Mouse (Mus musculus): Measurements from ENCODE around the gene Ly6g5c.
"Not testable (repeated sequence)": the region's sequence is repeated elsewhere in the genome, so short reads cannot be mapped to it uniquely, and the experiment has no call there.

Ly6g5c gene

DNA sequence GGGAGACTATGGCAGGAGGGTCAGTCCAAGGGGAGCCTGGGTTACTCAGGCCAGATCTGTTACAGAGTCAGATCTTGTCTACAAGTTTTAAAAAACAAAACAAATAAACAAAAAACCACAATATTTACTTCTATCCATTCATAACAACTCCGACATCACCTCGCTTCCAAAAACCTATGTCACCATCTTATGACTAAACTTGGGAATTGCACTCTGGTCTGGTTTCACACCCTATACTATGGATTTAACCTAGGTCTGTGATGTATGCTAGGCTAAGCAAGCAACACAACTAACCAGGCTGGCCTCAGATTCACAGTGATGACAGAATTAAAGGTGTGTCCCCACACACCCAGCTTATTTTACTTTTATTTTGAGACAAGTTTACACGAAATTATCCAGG, 1.6 kb upstream of the Ly6g5c start:
- DNase-seq (ENCODE audit: low read depth, low spot score) = no peak

- DNase-seq (ENCODE audit: low read depth, low spot score) = no peak
These were observed 3.7 kb downstream of the Ly6g5c start for GRCm38 (mm10) chr17:35111774-35112173.

DNA sequence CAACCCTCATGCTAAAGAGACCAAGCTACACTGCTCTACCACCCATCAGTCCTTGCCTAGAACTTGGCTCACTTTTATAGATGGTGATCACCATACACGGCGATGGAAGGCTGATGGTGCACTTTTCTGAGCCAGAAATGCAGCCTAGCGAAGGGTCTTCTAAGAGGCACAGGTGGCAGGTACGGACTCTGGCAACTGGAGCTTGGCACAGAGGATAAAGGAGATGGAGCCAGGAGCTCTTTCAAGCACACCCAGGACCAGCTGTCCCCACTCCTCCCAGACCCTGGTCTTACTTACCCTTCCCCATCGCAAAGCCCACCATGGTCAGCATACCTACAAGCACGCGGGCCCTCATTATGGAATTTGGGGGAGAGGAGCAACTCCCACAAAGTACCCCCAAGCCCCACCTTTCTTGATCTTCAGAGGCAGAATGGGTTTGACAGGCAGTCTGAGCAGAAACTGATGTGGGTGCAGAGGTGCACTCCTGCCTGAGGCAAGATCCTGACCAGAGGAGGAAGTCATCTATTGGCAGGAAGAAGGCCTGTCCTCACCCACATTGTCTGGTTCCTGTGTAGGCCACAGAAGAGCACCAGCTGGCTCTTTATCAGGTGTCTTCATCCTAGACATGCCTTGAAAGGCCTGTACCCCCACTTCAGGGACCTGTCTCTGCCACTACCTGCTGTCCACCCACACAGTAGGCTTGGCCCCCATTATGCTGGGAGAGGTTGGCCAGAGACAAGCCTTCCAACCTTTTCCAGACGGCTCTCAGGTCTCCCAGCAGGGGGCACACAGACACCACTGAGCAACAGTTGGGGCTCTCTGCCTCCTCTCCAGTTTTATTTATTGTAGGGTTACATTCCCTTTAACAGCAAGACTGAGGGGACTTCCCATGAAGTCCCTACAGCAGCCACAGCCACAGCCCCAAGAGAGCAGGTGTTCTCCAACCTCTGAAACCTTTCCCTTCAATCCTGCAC, 7.3 kb downstream of the Ly6g5c start, which contains the start of gene Ly6g5b:
Ly6g5b (minus strand) TSS at position 383 of the 974 bp plus-strand sequence.
- DNase-seq (ENCODE audit: low read depth, low spot score) = no peak

- no peak for DNase-seq (ENCODE audit: low read depth, low spot score)
These were observed 12.7 kb downstream of the Ly6g5c start for GRCm38 (mm10) chr17:35120745-35121142.

GRCm38 (mm10) chr17:35121143-35121799, 13.2 kb downstream of the Ly6g5c start, which contains the start of gene Gpank1:
Gene Gpank1 (plus strand): TSS chr17:35121455.
- DNase-seq (ENCODE audit: low read depth, low spot score) = peak; percentile 98

- DNase-seq (ENCODE audit: low read depth, low spot score) = peak; percentile 57
These were observed 13.8 kb downstream of the Ly6g5c start, which contains the start of gene Csnk2b for GRCm38 (mm10) chr17:35121871-35122303. Gene Csnk2b (minus strand): TSS chr17:35122053.

DNA sequence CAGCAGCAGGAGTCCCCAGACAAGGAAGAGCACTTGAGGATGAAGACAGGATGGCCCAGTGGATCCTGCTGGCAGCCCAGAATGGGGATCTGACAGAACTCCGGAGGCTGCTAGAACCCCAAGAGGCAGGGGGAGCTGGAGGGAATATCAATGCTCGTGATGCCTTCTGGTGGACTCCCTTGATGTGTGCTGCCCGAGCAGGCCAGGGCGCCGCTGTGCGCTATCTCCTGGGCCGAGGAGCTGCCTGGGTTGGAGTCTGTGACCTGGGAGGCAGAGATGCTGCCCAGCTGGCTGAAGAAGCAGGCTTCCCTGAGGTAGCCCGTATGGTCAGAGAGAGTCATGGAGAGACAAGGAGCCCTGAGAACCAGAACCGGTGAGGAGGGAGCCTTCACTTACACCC, 15.2 kb downstream of the Ly6g5c start:
- DNase-seq (ENCODE audit: low read depth, low spot score) = not testable (repeated sequence)

- not testable (repeated sequence) for DNase-seq (ENCODE audit: low read depth, low spot score)
These were observed 16.3 kb downstream of the Ly6g5c start for GRCm38 (mm10) chr17:35124261-35124896.

- DNase-seq (ENCODE audit: low read depth, low spot score) = no peak
These were observed 17.0 kb downstream of the Ly6g5c start for GRCm38 (mm10) chr17:35125081-35125480.

GRCm38 (mm10) chr17:35125578-35125977, 17.5 kb downstream of the Ly6g5c start:
- no peak for DNase-seq (ENCODE audit: low read depth, low spot score)

- DNase-seq (ENCODE audit: low read depth, low spot score) = no peak
These were observed 18.1 kb downstream of the Ly6g5c start, which contains the start of gene D17H6S53E for GRCm38 (mm10) chr17:35126206-35126611. Gene D17H6S53E (plus strand): TSS chr17:35126373.

- DNase-seq (ENCODE audit: low read depth, low spot score) = no peak
These were observed 18.9 kb downstream of the Ly6g5c start for GRCm38 (mm10) chr17:35127017-35127416.

DNA sequence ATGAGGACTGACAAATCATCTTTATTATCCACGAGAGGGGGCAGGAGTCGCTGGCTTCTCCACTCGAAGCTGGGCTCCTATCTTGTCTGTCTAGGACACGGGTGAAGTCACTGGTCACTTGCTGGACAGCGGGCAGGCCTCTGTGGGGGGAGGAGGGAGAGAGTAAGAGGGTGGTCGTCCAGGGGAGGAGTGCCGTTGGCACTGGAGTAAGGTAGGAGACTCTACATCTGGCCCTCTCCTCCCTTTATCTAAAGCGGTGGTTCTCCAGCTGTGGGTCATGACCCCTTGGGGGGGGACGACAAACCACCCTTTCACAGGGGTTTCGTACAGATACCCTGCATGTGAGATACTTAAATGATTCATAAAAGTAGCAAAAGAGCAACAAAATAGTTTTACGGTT, 20.9 kb downstream of the Ly6g5c start:
- no peak for DNase-seq (ENCODE audit: low read depth, low spot score)

- no peak for DNase-seq (ENCODE audit: low read depth, low spot score)
These were observed 23.0 kb downstream of the Ly6g5c start for GRCm38 (mm10) chr17:35131038-35131437.

DNA sequence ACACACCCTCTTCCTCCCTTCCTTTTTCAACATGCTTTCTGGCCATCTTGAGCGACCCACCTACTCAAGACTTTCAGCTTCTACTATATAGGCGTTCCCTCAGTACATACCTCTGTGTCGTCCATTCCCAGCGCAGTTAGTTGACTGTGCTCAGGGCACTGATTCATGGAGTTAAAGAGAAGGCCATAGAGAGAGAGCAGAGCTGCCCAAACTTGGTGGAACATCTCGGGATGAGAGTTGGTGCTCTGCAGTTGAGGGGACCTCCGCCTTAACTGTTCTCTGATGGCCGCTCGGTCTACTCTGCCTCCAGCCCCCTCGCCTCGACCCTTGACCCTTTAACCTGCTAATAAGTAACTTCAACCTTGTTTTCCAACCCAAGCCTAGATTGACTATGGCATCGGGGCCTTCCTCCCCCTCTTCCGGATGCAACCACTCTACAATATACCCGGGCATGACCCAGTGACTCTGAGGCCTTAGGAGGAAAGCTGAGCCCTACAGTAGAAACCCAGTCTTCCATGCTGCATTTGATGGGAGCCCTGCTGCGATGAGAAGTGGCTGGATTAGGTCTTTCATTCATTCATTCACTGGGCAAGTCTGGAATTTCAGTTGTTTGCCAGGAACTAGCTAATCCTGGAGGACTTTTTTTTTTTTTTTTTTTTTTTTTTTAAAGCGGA, 23.6 kb downstream of the Ly6g5c start, which contains the start of gene Apom:
Apom (minus strand) TSS at position 551 of the 674 bp plus-strand sequence.
- no peak for DNase-seq (ENCODE audit: low read depth, low spot score)

GRCm38 (mm10) chr17:35132174-35132560, 24.1 kb downstream of the Ly6g5c start:
- no peak for DNase-seq (ENCODE audit: low read depth, low spot score)

- no peak for DNase-seq (ENCODE audit: low read depth, low spot score)
These were observed 25.4 kb downstream of the Ly6g5c start for GRCm38 (mm10) chr17:35133517-35133916.

- DNase-seq (ENCODE audit: low read depth, low spot score) = peak; percentile 93
These were observed 26.9 kb downstream of the Ly6g5c start, which contains the start of gene Bag6 for GRCm38 (mm10) chr17:35134801-35135590. Gene Bag6 (plus strand): TSS chr17:35135178.

- DNase-seq (ENCODE audit: low read depth, low spot score) = no peak
These were observed 27.7 kb downstream of the Ly6g5c start for GRCm38 (mm10) chr17:35135591-35136320.
